Mouse (Mus musculus) MEL (cell line): Measurements from ENCODE around the gene Hist1h2bc. TPM values are rescaled to one million over a fixed set of nuclear protein-coding genes. Genes with fewer than 3 reads are reported as not detected.

Source experiments
- DNase-seq: peaks from one replicate; pipeline ENCODE4 v3.0.0; 2011; ENCODE audit warnings: low read depth, low spot score
- H3K27ac ChIP-seq: 2 replicates; pipeline ENCODE4 v1.5.1; 2012; ENCODE audit warnings: low read depth, mild to moderate bottlenecking, control low read depth, low read length, moderate library complexity; ENCODE audit not compliant: control insufficient read depth
- H3K27me3 ChIP-seq, 2 experiments: fragments of 150-350 bp in 1 of 2; sonication (generic) in 1 of 2; 2 replicates each; pipeline ENCODE4 v1.6.1; 2012; ENCODE audit warnings: low read length in 2 of 2, mild to moderate bottlenecking in 2 of 2, improper control_type of control experiment in 1 of 2, moderate library complexity in 1 of 2; ENCODE audit not compliant: insufficient read depth in 2 of 2, control insufficient read depth in 1 of 2
- H3K36me3 ChIP-seq, 2 experiments: 2 replicates each; pipeline ENCODE4 v1.6.1; 2012 to 2014; ENCODE audit warnings: low read length in 2 of 2, improper control_type of control experiment in 1 of 2, inconsistent platforms in 1 of 2, mild to moderate bottlenecking in 1 of 2; ENCODE audit not compliant: insufficient read depth in 2 of 2, control insufficient read depth in 1 of 2
- H3K4me1 ChIP-seq, 2 experiments: fragments of 150-350 bp in 1 of 2; sonication (generic) in 1 of 2; 2 replicates each; pipeline ENCODE4 v1.6.1; 2012; ENCODE audit warnings: low read length in 2 of 2, improper control_type of control experiment in 1 of 2, mild to moderate bottlenecking in 1 of 2; ENCODE audit not compliant: insufficient read depth in 2 of 2, control insufficient read depth in 1 of 2
- H3K4me3 ChIP-seq, 2 experiments: fragments of 150-350 bp in 1 of 2; sonication (generic) in 1 of 2; 2 replicates each; pipeline ENCODE4 v1.5.1; 2012; ENCODE audit warnings: low read depth in 2 of 2, low read length in 2 of 2, mild to moderate bottlenecking in 2 of 2, moderate library complexity in 2 of 2, control low read depth in 1 of 2, improper control_type of control experiment in 1 of 2; ENCODE audit not compliant: control insufficient read depth in 1 of 2, insufficient read depth in 1 of 2
- H3K79me2 ChIP-seq: 2 replicates; pipeline ENCODE4 v1.6.1; 2012; ENCODE audit warnings: mild to moderate bottlenecking, low read length, moderate library complexity; ENCODE audit not compliant: control insufficient read depth, poor library complexity, insufficient read depth
- H3K9ac ChIP-seq: 2 replicates; pipeline ENCODE4 v1.6.1; 2012; ENCODE audit warnings: low read depth, mild to moderate bottlenecking, control low read depth, low read length, moderate library complexity; ENCODE audit not compliant: control insufficient read depth, poor library complexity, severe bottlenecking
- H3K9me3 ChIP-seq: fragments of 150-350 bp; sonication (generic); replicated peaks from 2 replicates; pipeline ENCODE4 v1.6.1; 2012; ENCODE audit warnings: mild to moderate bottlenecking, low read length, improper control_type of control experiment, moderate library complexity; ENCODE audit not compliant: insufficient read depth
- CHD1 ChIP-seq: IDR thresholded peaks from 2 replicates; pipeline ENCODE4 v1.6.1; 2012; ENCODE audit warnings: low read depth, mild to moderate bottlenecking, inconsistent platforms, low read length, improper control_type of control experiment
- CHD2 ChIP-seq: IDR thresholded peaks from 2 replicates; pipeline ENCODE4 v1.6.1; 2011; ENCODE audit warnings: low read length, improper control_type of control experiment
- CTCF ChIP-seq, 3 experiments: IDR thresholded peaks in 2 of 3; conservative IDR thresholded peaks in 1 of 3; 2 replicates each; pipeline ENCODE4 v1.5.1; 2011 to 2012; ENCODE audit warnings: low read length in 3 of 3, low read depth in 2 of 3, mild to moderate bottlenecking in 2 of 3, improper control_type of control experiment in 1 of 3, inconsistent platforms in 1 of 3, mixed read lengths in 1 of 3, moderate library complexity in 1 of 3; ENCODE audit not compliant: control insufficient read depth in 1 of 3, insufficient read depth in 1 of 3, poor library complexity in 1 of 3, severe bottlenecking in 1 of 3
- ETS1 ChIP-seq: IDR thresholded peaks from 2 replicates; pipeline ENCODE4 v1.6.1; 2012; ENCODE audit warnings: low read depth, mild to moderate bottlenecking, inconsistent platforms, low read length, improper control_type of control experiment, moderate library complexity
- GATA1 ChIP-seq: IDR thresholded peaks from 2 replicates; pipeline ENCODE4 v1.6.1; 2011; ENCODE audit warnings: low read depth, low read length, improper control_type of control experiment
- MAFK ChIP-seq: IDR thresholded peaks from 2 replicates; pipeline ENCODE4 v1.6.1; 2011; ENCODE audit warnings: low read depth, mild to moderate bottlenecking, low read length, improper control_type of control experiment, borderline replicate concordance
- MAX ChIP-seq: IDR thresholded peaks from 2 replicates; pipeline ENCODE4 v1.6.1; 2011; ENCODE audit warnings: low read length, improper control_type of control experiment
- MXI1 ChIP-seq: IDR thresholded peaks from 2 replicates; pipeline ENCODE4 v1.6.1; 2011; ENCODE audit warnings: mild to moderate bottlenecking, low read depth, low read length, improper control_type of control experiment
- MYB ChIP-seq: IDR thresholded peaks from 2 replicates; pipeline ENCODE4 v1.6.1; 2011; ENCODE audit warnings: mild to moderate bottlenecking, low read depth, low read length, improper control_type of control experiment
- NELFE ChIP-seq: IDR thresholded peaks from 2 replicates; pipeline ENCODE4 v1.6.1; 2011; ENCODE audit warnings: low read depth, low read length, improper control_type of control experiment
- POLR2A ChIP-seq, 2 experiments: IDR thresholded peaks; 2 replicates each; pipeline ENCODE4 v1.6.1; 2011 to 2012; ENCODE audit warnings: low read length in 2 of 2, mild to moderate bottlenecking in 2 of 2, control low read depth in 1 of 2, improper control_type of control experiment in 1 of 2, low read depth in 1 of 2, moderate library complexity in 1 of 2; ENCODE audit not compliant: control insufficient read depth in 1 of 2, insufficient read depth in 1 of 2, poor library complexity in 1 of 2
- POLR2AphosphoS5 ChIP-seq: IDR thresholded peaks from 2 replicates; pipeline ENCODE4 v1.6.1; 2012; ENCODE audit warnings: low read depth, borderline replicate concordance, mild to moderate bottlenecking, inconsistent platforms, low read length, moderate library complexity, mixed read lengths
- RAD21 ChIP-seq: IDR thresholded peaks from 2 replicates; pipeline ENCODE4 v1.6.1; 2011; ENCODE audit warnings: mild to moderate bottlenecking, low read depth, low read length, improper control_type of control experiment
- SIN3A ChIP-seq: IDR thresholded peaks from 2 replicates; pipeline ENCODE4 v1.6.1; 2012; ENCODE audit warnings: low read length, improper control_type of control experiment, inconsistent platforms
- SMC3 ChIP-seq: IDR thresholded peaks from 2 replicates; pipeline ENCODE4 v1.6.1; 2011; ENCODE audit warnings: low read depth, low read length, improper control_type of control experiment
- TBP ChIP-seq: IDR thresholded peaks from 2 replicates; pipeline ENCODE4 v1.8.0; 2011; ENCODE audit warnings: low read depth, low read length, improper control_type of control experiment
- TCF12 ChIP-seq: IDR thresholded peaks from 2 replicates; pipeline ENCODE4 v1.6.1; 2014; ENCODE audit warnings: low read depth, mild to moderate bottlenecking, inconsistent platforms, low read length, improper control_type of control experiment, moderate library complexity
- UBTF ChIP-seq: IDR thresholded peaks from 2 replicates; pipeline ENCODE4 v1.6.1; 2012; ENCODE audit warnings: low read depth, mild to moderate bottlenecking, inconsistent platforms, low read length, improper control_type of control experiment, moderate library complexity, borderline replicate concordance; ENCODE audit not compliant: insufficient read depth
- USF1 ChIP-seq: IDR thresholded peaks from 2 replicates; pipeline ENCODE4 v1.6.1; 2014; ENCODE audit warnings: low read depth, mild to moderate bottlenecking, inconsistent platforms, low read length, improper control_type of control experiment, moderate library complexity
- ZNF384 ChIP-seq: IDR thresholded peaks from 2 replicates; pipeline ENCODE4 v1.6.1; 2012; ENCODE audit warnings: low read depth, mild to moderate bottlenecking, inconsistent platforms, low read length, improper control_type of control experiment
- polyA plus RNA-seq, 2 experiments: library from polyadenylated mRNA; stranded (reverse) in 1 of 2; unstranded in 1 of 2; fragments of >175 nt in 1 of 2; fragments of >200 nt in 1 of 2; gene quantifications; 2 replicates each; pipeline versions ENCODE4 v1.2.1 to v1.2.4; 2012; ENCODE audit warnings: low replicate concordance in 2 of 2, low read depth in 1 of 2; ENCODE audit not compliant: insufficient read length in 2 of 2, insufficient read depth in 1 of 2, missing spikeins in 1 of 2
- total RNA-seq: library from RNA; depleted of rRNA; stranded (reverse); fragments of 300-350 nt; gene quantifications from 2 replicates; pipeline ENCODE4 v1.2.3, GENCODE M21; 2012

Hist1h2bc gene
- total and polyA plus RNA-seq, 3 experiments: 3.1 to 694 TPM; not detected in 1

GRCm38 (mm10) chr13:23740256-23740840 is 56.3 kb downstream of the Hist1h2bc start (continued):
- TF ChIP-seq ETS1: no peak
- no peak for TF ChIP-seq TBP
- TF ChIP-seq UBTF: no peak
- TF ChIP-seq RAD21: no peak

- 0 out of 4 replicates have a peak, but pooled peaks cover 3% of the 10 kb centered on the region in 2 experiments for H3K4me1 ChIP-seq
- peak overlapping the region; percentile 48; the same call in 1 of the 2 replicates for H3K27ac ChIP-seq
- TF ChIP-seq MAFK: no peak
- no peak for TF ChIP-seq TBP
- no peak for TF ChIP-seq TCF12
- no peak for TF ChIP-seq GATA1
- no peak for TF ChIP-seq CTCF (IDR thresholded peaks at IDR 0.05 in 2 of 3, conservative IDR thresholded peaks at IDR 0.05 in 1 of 3; ENCODE audit: control insufficient read depth in 1 of 3, insufficient read depth in 1 of 3, low read depth in 2 of 3, low read length in 3 of 3, poor library complexity in 1 of 3, severe bottlenecking in 1 of 3)
- TF ChIP-seq MXI1: no peak
- TF ChIP-seq CHD1: no peak
- no peak for TF ChIP-seq SIN3A
- TF ChIP-seq NELFE: no peak
- no peak for TF ChIP-seq SMC3
- no peak for TF ChIP-seq UBTF
- no peak for TF ChIP-seq CHD2
- no peak for TF ChIP-seq ZNF384
- TF ChIP-seq POLR2AphosphoS5: no peak
- TF ChIP-seq RAD21: no peak
- TF ChIP-seq MYB: no peak
- no peak for TF ChIP-seq POLR2A (IDR thresholded peaks at IDR 0.05; ENCODE audit: control insufficient read depth in 1 of 2, insufficient read depth in 1 of 2, low read depth in 1 of 2, low read length in 2 of 2, poor library complexity in 1 of 2)
- TF ChIP-seq MAX: no peak
- no peak for TF ChIP-seq USF1
- TF ChIP-seq, all 39 proteins: peak for 0
- Histone ChIP-seq H3K27me3 (no peaks in the 10 kb centered on the region), H3K4me3 (peak overlapping the region; percentile 17 to 37; a peak in 3 of 4 replicates), H3K79me2 (peaks cover 1% of the 10 kb centered on the region; the same call in 1 of the 2 replicates), H3K36me3 (peaks cover 0 to 26% of the 10 kb centered on the region in 2 experiments; a peak in 2 of 4 replicates), H3K9ac (peak overlapping the region; percentile 70), H3K9me3 (no peaks in the 10 kb centered on the region)
- peak; percentile 60 for DNase-seq
Observed at GRCm38 (mm10) chr13:23740910-23741309, 56.9 kb downstream of the Hist1h2bc start.
